Mouse (Mus musculus): ENCODE data around the gene Manba. TPM values are rescaled to one million over a fixed set of nuclear protein-coding genes. Genes with fewer than 3 reads are reported as not detected.
"Not testable (repeated sequence)": the region's sequence is repeated elsewhere in the genome, so short reads cannot be mapped to it uniquely, and the experiment has no call there.

Manba gene
- total and polyA plus RNA-seq, 3 experiments, result 30.9 to 35.2 (median 31.5) TPM

- no peak for DNase-seq (ENCODE audit: extremely low read depth)
- no peak for TF ChIP-seq ZNF384 (IDR thresholded peaks at IDR 0.05; ENCODE audit: low read depth, low read length)
- peaks cover 3 to 18% of the 10 kb centered on the region in 2 experiments; a peak in 3 of 4 replicates for H3K4me1 ChIP-seq (ENCODE audit: control insufficient read depth in 1 of 2, insufficient read depth in 2 of 2)
- dilution Hi-C loops (cut with MboI; ENCODE audit: extremely low pct_ligation_motif_present, extremely low pct_unique_long_range_greater_than_20kb, low sequenced_read_pairs), result no loop called here
- H3K4me3 ChIP-seq (replicated peaks in 1 of 3; ENCODE audit: low read depth in 2 of 3, low read length in 2 of 3, poor library complexity in 1 of 3), result no peak overlapping the region
- no peaks in the 10 kb centered on the region for H3K27me3 ChIP-seq (replicated peaks)
- H3K36me3 ChIP-seq (replicated peaks in 1 of 2; ENCODE audit: control insufficient read depth in 1 of 2, insufficient read depth in 1 of 2, low read length in 1 of 2), result peaks cover 0 to 45% of the 10 kb centered on the region in 2 experiments
- in situ Hi-C loops (cut with MboI; ENCODE audit: low pct_ligation_motif_present, low pct_unique_long_range_greater_than_20kb, low sequenced_read_pairs), result no loop called here
- peaks cover 14% of the 10 kb centered on the region for H3K9me3 ChIP-seq (replicated peaks; ENCODE audit: low read length)
- no peak overlapping the region for H3K4me2 ChIP-seq (ENCODE audit: insufficient read depth, low read depth, poor library complexity, severe bottlenecking)
- no peak overlapping the region for H3K9ac ChIP-seq (ENCODE audit: insufficient read depth, low read depth)
- H3K27ac ChIP-seq (ENCODE audit: insufficient read depth, low read depth), result no peak overlapping the region
- H3K79me2 ChIP-seq (replicated peaks; ENCODE audit: control insufficient read depth, extremely low read depth, insufficient read depth, poor library complexity, severe bottlenecking), result peaks cover 7% of the 10 kb centered on the region
Measured at GRCm38 (mm10) chr3:135491102-135491501, 5.7 kb downstream of the Manba start.

DNA sequence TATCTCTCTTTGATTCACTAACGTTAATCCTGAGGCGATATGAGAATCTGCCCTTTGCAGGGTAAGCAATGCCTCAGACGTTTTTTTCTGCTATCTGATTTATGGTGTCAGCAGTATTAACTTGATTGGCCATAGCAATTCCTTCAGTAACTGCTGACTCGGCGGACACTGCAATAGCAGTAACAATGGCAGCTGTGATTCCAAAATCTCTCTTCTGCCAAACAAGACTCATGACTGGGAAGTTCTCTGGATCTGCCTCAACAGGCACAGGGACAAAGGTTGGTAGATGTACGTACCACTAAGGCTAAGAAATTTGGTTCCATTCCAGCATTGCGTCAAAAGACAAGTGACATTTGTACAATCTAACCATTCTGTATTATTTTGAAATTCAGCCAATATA, 7.9 kb downstream of the Manba start:
- peaks cover 0 to 38% of the 10 kb centered on the region in 2 experiments for H3K36me3 ChIP-seq (replicated peaks in 1 of 2; ENCODE audit: control insufficient read depth in 1 of 2, insufficient read depth in 1 of 2, low read length in 1 of 2)
- H3K27ac ChIP-seq (ENCODE audit: insufficient read depth, low read depth); DNase-seq (ENCODE audit: extremely low read depth); H3K9ac ChIP-seq (ENCODE audit: insufficient read depth, low read depth); H3K4me1 ChIP-seq (ENCODE audit: control insufficient read depth in 1 of 2, insufficient read depth in 2 of 2); H3K79me2 ChIP-seq (replicated peaks; ENCODE audit: control insufficient read depth, extremely low read depth, insufficient read depth, poor library complexity, severe bottlenecking); in situ Hi-C loops (cut with MboI; ENCODE audit: low pct_ligation_motif_present, low pct_unique_long_range_greater_than_20kb, low sequenced_read_pairs); dilution Hi-C loops (cut with MboI; ENCODE audit: extremely low pct_ligation_motif_present, extremely low pct_unique_long_range_greater_than_20kb, low sequenced_read_pairs); H3K27me3 ChIP-seq (replicated peaks); H3K4me3 ChIP-seq (replicated peaks in 1 of 3; ENCODE audit: low read depth in 2 of 3, low read length in 2 of 3, poor library complexity in 1 of 3); H3K4me2 ChIP-seq (ENCODE audit: insufficient read depth, low read depth, poor library complexity, severe bottlenecking): not testable (repeated sequence)
- peak; percentile 62; the same call in 1 of the 2 replicates for TF ChIP-seq MAFK (IDR thresholded peaks at IDR 0.05; ENCODE audit: insufficient replicate concordance, low read length)
- peaks cover 18% of the 10 kb centered on the region for H3K9me3 ChIP-seq (replicated peaks; ENCODE audit: low read length)

DNA sequence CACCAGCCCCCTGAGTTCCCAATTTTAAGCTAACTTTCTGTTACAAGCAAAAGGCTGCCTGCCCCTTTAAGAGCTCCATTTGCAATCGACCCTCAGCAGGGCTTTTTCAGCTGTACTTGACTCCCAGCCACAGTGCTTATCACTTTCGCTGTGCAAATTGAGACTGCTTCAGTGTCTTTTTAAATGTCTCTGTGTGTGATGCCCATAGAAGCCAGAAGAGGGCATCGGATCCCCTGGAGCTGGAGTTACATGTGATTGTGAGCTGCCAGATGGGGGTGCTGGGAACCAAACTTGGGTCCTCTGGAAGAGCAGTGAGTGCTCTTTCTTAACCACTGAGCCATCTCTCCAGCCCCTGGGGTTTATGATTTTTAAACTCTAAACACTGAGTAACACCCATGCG, 12.5 kb downstream of the Manba start:
- H3K79me2 ChIP-seq (replicated peaks; ENCODE audit: control insufficient read depth, extremely low read depth, insufficient read depth, poor library complexity, severe bottlenecking); DNase-seq (ENCODE audit: extremely low read depth); H3K4me2 ChIP-seq (ENCODE audit: insufficient read depth, low read depth, poor library complexity, severe bottlenecking); in situ Hi-C loops (cut with MboI; ENCODE audit: low pct_ligation_motif_present, low pct_unique_long_range_greater_than_20kb, low sequenced_read_pairs); H3K27me3 ChIP-seq (replicated peaks); H3K4me1 ChIP-seq (ENCODE audit: control insufficient read depth in 1 of 2, insufficient read depth in 2 of 2); H3K4me3 ChIP-seq (replicated peaks in 1 of 3; ENCODE audit: low read depth in 2 of 3, low read length in 2 of 3, poor library complexity in 1 of 3); dilution Hi-C loops (cut with MboI; ENCODE audit: extremely low pct_ligation_motif_present, extremely low pct_unique_long_range_greater_than_20kb, low sequenced_read_pairs); H3K27ac ChIP-seq (ENCODE audit: insufficient read depth, low read depth); H3K9me3 ChIP-seq (replicated peaks; ENCODE audit: low read length); H3K9ac ChIP-seq (ENCODE audit: insufficient read depth, low read depth): not testable (repeated sequence)
- peak in 1 of 2 experiments; percentile 32; a peak in 2 of 4 replicates for TF ChIP-seq CTCF (conservative IDR thresholded peaks at IDR 0.05 in 1 of 2, IDR thresholded peaks at IDR 0.05 in 1 of 2; ENCODE audit: low read depth in 2 of 2, low read length in 2 of 2)
- peaks cover 0 to 30% of the 10 kb centered on the region in 2 experiments for H3K36me3 ChIP-seq (replicated peaks in 1 of 2; ENCODE audit: control insufficient read depth in 1 of 2, insufficient read depth in 1 of 2, low read length in 1 of 2)

DNA sequence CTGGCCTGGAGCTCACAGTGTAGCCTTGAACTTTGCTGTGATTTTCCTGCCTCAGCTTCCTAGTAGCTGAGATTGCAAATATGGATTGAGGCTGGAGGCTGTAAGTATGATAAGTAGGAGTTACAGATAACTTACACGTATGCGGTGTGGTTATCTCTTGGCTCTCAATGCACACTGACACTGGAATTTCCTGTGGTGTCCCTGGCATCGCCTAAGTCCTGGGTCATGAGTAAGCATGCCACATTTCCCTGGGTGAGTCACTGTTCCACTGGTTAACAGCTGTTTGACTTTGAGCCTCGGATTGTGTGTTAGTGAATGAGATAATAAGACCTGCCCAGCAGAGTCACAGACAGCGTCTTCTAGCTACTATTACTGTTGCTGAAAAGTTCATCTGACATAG, 13.5 kb downstream of the Manba start:
- dilution Hi-C loops (cut with MboI; ENCODE audit: extremely low pct_ligation_motif_present, extremely low pct_unique_long_range_greater_than_20kb, low sequenced_read_pairs), result no loop called here
- Histone ChIP-seq H3K36me3 (replicated peaks in 1 of 2; ENCODE audit: control insufficient read depth in 1 of 2, insufficient read depth in 1 of 2, low read length in 1 of 2) (peaks cover 0 to 36% of the 10 kb centered on the region in 2 experiments), H3K79me2 (replicated peaks; ENCODE audit: control insufficient read depth, extremely low read depth, insufficient read depth, poor library complexity, severe bottlenecking) (no peaks in the 10 kb centered on the region), H3K9me3 (replicated peaks; ENCODE audit: low read length) (peaks cover 6% of the 10 kb centered on the region), H3K27me3 (replicated peaks) (no peaks in the 10 kb centered on the region), H3K4me2 (ENCODE audit: insufficient read depth, low read depth, poor library complexity, severe bottlenecking) (no peak overlapping the region), H3K4me1 (ENCODE audit: control insufficient read depth in 1 of 2, insufficient read depth in 2 of 2) (no peaks in the 10 kb centered on the region), H3K4me3 (replicated peaks in 1 of 3; ENCODE audit: low read depth in 2 of 3, low read length in 2 of 3, poor library complexity in 1 of 3) (no peak overlapping the region), H3K9ac (ENCODE audit: insufficient read depth, low read depth) (no peak overlapping the region), H3K27ac (ENCODE audit: insufficient read depth, low read depth) (no peak overlapping the region)
- no peak for DNase-seq (ENCODE audit: extremely low read depth)
- TF ChIP-seq POLR2AphosphoS2 (IDR thresholded peaks at IDR 0.05; ENCODE audit: low read depth, low read length) (no peak), E2F4 (IDR thresholded peaks at IDR 0.05; ENCODE audit: insufficient replicate concordance, low read depth, low read length) (no peak), JUND (conservative IDR thresholded peaks at IDR 0.05; ENCODE audit: low read depth, low read length) (no peak), JUN (IDR thresholded peaks at IDR 0.05; ENCODE audit: insufficient read depth, low read depth, low read length) (no peak), CHD1 (IDR thresholded peaks at IDR 0.05; ENCODE audit: low read depth, low read length) (no peak), SMC3 (IDR thresholded peaks at IDR 0.05; ENCODE audit: low read depth, low read length) (no peak), NELFE (IDR thresholded peaks at IDR 0.05; ENCODE audit: low read depth, low read length) (no peak), GABPA (IDR thresholded peaks at IDR 0.05; ENCODE audit: insufficient replicate concordance, low read depth, low read length) (no peak), ZMIZ1 (IDR thresholded peaks at IDR 0.05; ENCODE audit: low read depth, low read length) (no peak), ZKSCAN1 (IDR thresholded peaks at IDR 0.05; ENCODE audit: borderline replicate concordance, low read depth, low read length) (no peak), USF1 (IDR thresholded peaks at IDR 0.05; ENCODE audit: low read depth, low read length) (no peak), MXI1 (IDR thresholded peaks at IDR 0.05; ENCODE audit: low read depth, low read length) (no peak), NRF1 (IDR thresholded peaks at IDR 0.05; ENCODE audit: low read depth, low read length) (no peak), TBP (conservative IDR thresholded peaks at IDR 0.05; ENCODE audit: low read depth, low read length) (no peak), RAD21 (IDR thresholded peaks at IDR 0.05; ENCODE audit: low read depth, low read length) (no peak), MAZ (IDR thresholded peaks at IDR 0.05; ENCODE audit: low read depth, low read length) (no peak), MEF2A (IDR thresholded peaks at IDR 0.05; ENCODE audit: borderline replicate concordance, low read depth, low read length) (no peak)
- in situ Hi-C loops (cut with MboI; ENCODE audit: low pct_ligation_motif_present, low pct_unique_long_range_greater_than_20kb, low sequenced_read_pairs), result no loop called here

Data from CH12.LX (cell line).